Mouse (Mus musculus) midbrain, embryonic 16.5 days (tissue): ENCODE results near the gene 2010300C02Rik. TPM values are rescaled to one million over a fixed set of nuclear protein-coding genes. Genes with fewer than 3 reads are reported as not detected.
"Not testable (repeated sequence)": the region's sequence is repeated elsewhere in the genome, so short reads cannot be mapped to it uniquely, and the experiment has no call there.

Source experiments
- ATAC-seq: fragments of 200-750 bp; cut with Nextera tagmentation; 2 replicates; pipeline ENCODE4 v1.8.0; 2017; ENCODE audit warnings: moderate TSS enrichment
- H3K27ac ChIP-seq: fragments of 300-500 bp; sonication (generic); 2 replicates; pipeline ENCODE4 v1.5.1; 2014; ENCODE audit warnings: mild to moderate bottlenecking, low read length, mixed read lengths
- H3K27me3 ChIP-seq: fragments of 300-500 bp; sonication (generic); 2 replicates; pipeline ENCODE4 v1.6.1; 2014; ENCODE audit warnings: low read depth, low read length, mixed read lengths; ENCODE audit not compliant: control insufficient read depth, insufficient read depth
- H3K36me3 ChIP-seq: fragments of 300-500 bp; sonication (generic); 2 replicates; pipeline ENCODE4 v1.6.1; 2014; ENCODE audit warnings: mild to moderate bottlenecking, low read length, moderate library complexity, mixed read lengths; ENCODE audit not compliant: control insufficient read depth, insufficient read depth
- H3K4me1 ChIP-seq: fragments of 300-500 bp; sonication (generic); 2 replicates; pipeline ENCODE4 v1.6.1; 2014; ENCODE audit warnings: mild to moderate bottlenecking, low read length, mixed read lengths; ENCODE audit not compliant: control insufficient read depth, insufficient read depth
- H3K4me2 ChIP-seq: fragments of 300-500 bp; sonication (generic); 2 replicates; pipeline ENCODE4 v1.6.1; 2014; ENCODE audit warnings: mild to moderate bottlenecking, low read length, mixed read lengths
- H3K4me3 ChIP-seq: fragments of 300-500 bp; sonication (generic); 2 replicates; pipeline ENCODE4 v1.5.1; 2014; ENCODE audit warnings: low read depth, mild to moderate bottlenecking, low read length, moderate library complexity, mixed read lengths
- H3K9ac ChIP-seq: fragments of 300-500 bp; sonication (generic); 2 replicates; pipeline ENCODE4 v1.6.1; 2014; ENCODE audit warnings: low read depth, low read length, mixed read lengths
- H3K9me3 ChIP-seq: fragments of 300-500 bp; sonication (generic); replicated peaks from 2 replicates; pipeline ENCODE4 v1.6.1; 2014; ENCODE audit warnings: mild to moderate bottlenecking, low read length, mixed read lengths; ENCODE audit not compliant: control insufficient read depth, poor library complexity, severe bottlenecking
- WGBS: fragments of 180-500 bp; shearing (Covaris S2); extraction: QIAGEN DNeasy Blood & Tissue Kit; methylation state at CpG from one replicate; pipeline ENCODE4 v1.1.7; 2014; 5-methylcytosine and 5-hydroxymethylcytosine counted together
- polyA plus RNA-seq: library from polyadenylated mRNA; unstranded; fragments of >200 nt; fragmentation: Nextera tagmentation; extraction: Ambion mirVana; gene quantifications from 2 replicates; pipeline ENCODE4 v1.2.1, GENCODE M21; 2015

The 2010300C02Rik gene
- polyA plus RNA-seq, 1 experiment from 2014 or later, result 3.6 TPM

- H3K9ac ChIP-seq, result no peak overlapping the region
- no peak overlapping the region for H3K4me2 ChIP-seq
- no peak overlapping the region for H3K4me3 ChIP-seq
- no peak overlapping the region for H3K27ac ChIP-seq
- WGBS, result 90% methylated on average over 12 of the region's 12 CpGs
- H3K27me3 ChIP-seq, result no peaks in the 10 kb centered on the region
- no peaks in the 10 kb centered on the region for H3K4me1 ChIP-seq
- ATAC-seq, result no peak
- no peaks in the 10 kb centered on the region for H3K36me3 ChIP-seq
- H3K9me3 ChIP-seq, result no peaks in the 10 kb centered on the region
Measured at GRCm38 (mm10) chr1:37615290-37616040, 104.4 kb downstream of the 2010300C02Rik start.

DNA sequence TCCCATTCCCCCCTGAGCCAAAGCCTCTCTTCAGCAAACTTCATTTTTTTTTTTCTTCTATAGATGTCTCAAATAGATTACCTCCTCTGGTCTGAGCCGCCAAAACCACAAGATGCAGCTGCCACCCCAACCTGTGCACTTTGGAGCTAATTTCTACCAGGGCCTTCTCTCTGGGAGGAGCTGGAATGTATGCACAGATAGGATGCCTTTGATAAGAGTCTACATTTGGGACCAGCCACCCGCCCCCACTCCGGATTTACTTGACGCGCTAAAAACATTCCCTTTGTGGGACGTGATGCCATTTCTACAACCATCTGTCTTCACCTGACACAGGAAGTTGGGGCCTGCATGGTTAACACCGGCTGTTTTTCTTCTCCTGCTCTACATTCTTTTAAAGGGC lies 105.0 kb downstream of the 2010300C02Rik start:
- no peak for ATAC-seq
- Histone ChIP-seq H3K4me3 (no peak overlapping the region), H3K9ac (no peak overlapping the region), H3K9me3 (no peaks in the 10 kb centered on the region), H3K4me2 (no peak overlapping the region), H3K4me1 (no peaks in the 10 kb centered on the region), H3K27me3 (no peaks in the 10 kb centered on the region), H3K27ac (no peak overlapping the region), H3K36me3 (no peaks in the 10 kb centered on the region)
- 83% methylated on average over 7 of the region's 7 CpGs for WGBS

- Histone ChIP-seq H3K4me1 (no peaks in the 10 kb centered on the region), H3K4me2 (no peak overlapping the region), H3K9me3 (no peaks in the 10 kb centered on the region), H3K9ac (no peak overlapping the region), H3K27me3 (no peaks in the 10 kb centered on the region), H3K27ac (no peak overlapping the region), H3K36me3 (no peaks in the 10 kb centered on the region), H3K4me3 (no peak overlapping the region)
- 76% methylated on average over 15 of the region's 15 CpGs for WGBS
- ATAC-seq, result no peak
Measured at GRCm38 (mm10) chr1:37614130-37614529, 105.8 kb downstream of the 2010300C02Rik start.

DNA sequence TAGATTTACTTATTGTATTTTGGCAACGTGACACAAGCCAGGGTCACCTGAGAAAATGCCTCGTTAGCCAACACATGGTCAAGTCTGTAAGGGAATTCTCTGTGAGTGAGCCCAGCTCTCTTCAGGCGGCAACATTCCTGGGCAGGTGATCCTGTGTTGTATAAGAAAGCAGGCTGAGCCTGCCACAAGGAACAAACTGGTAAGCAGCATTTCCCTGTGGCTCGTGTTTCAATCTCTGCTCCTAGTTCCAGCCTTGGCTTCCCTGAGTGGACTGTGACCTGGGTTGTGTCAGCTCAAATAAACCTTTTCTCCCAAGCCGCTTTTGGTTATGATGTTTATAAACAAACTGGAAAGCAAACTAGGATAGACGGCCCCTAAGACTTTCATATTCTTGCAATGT lies 108.9 kb downstream of the 2010300C02Rik start:
- Histone ChIP-seq H3K36me3 (no peaks in the 10 kb centered on the region), H3K9ac (no peak overlapping the region), H3K27ac (no peak overlapping the region), H3K4me2 (no peak overlapping the region), H3K4me1 (no peaks in the 10 kb centered on the region), H3K9me3 (no peaks in the 10 kb centered on the region), H3K4me3 (no peak overlapping the region), H3K27me3 (no peaks in the 10 kb centered on the region)
- no peak for ATAC-seq
- 80% methylated on average over 6 of the region's 6 CpGs for WGBS

GRCm38 (mm10) chr1:37610242-37610641 lies 109.6 kb downstream of the 2010300C02Rik start:
- Histone ChIP-seq H3K27me3 (no peaks in the 10 kb centered on the region), H3K9me3 (no peaks in the 10 kb centered on the region), H3K4me3 (no peak overlapping the region), H3K27ac (no peak overlapping the region), H3K36me3 (no peaks in the 10 kb centered on the region), H3K4me2 (no peak overlapping the region), H3K9ac (no peak overlapping the region), H3K4me1 (no peaks in the 10 kb centered on the region)
- WGBS, result 72% methylated on average over 4 of the region's 4 CpGs
- no peak for ATAC-seq

DNA sequence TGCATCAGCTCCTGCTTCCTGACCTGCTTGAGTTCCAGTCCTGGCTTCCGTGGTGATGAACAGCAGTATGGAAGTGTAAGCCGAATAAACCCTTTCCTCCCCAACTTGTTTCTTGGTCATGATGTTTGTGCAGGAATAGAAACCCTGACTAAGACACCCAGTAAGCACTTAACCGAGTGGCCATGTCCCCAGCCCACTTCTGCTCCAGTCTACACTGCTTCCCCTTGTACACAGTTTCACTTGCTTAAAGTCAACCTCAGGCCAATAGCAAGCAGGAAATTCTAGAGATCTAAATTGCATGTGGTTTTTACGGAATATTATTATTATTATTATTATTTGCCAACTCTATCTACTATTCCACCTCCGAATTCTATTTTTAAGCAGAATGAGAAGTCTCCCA lies 114.2 kb downstream of the 2010300C02Rik start:
- H3K27ac ChIP-seq, H3K27me3 ChIP-seq, H3K9ac ChIP-seq, H3K9me3 ChIP-seq, H3K4me2 ChIP-seq, H3K36me3 ChIP-seq, H3K4me1 ChIP-seq, H3K4me3 ChIP-seq, ATAC-seq: not testable (repeated sequence)
- 91% methylated on average over 3 of the region's 5 CpGs for WGBS

DNA sequence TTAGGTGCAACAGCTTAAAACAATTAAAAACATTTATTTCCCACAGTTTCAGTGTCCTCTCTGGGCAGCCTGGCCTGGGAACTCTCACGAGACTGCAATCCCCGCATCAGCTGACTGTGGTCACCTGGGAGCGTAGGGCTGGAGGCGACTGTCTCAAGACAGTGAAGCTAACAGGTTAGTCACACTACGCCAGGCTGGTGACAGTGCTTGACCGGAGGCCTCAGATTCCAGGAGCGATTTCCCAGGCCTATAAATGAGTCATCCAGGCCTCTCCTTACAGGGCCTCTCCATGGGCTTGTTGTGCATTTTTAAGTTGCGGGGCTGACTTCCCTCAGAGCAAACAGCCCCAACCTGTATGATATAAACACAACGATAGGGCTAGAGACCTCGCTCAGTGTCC lies 116.7 kb downstream of the 2010300C02Rik start:
- WGBS, result 97% methylated on average over 10 of the region's 10 CpGs
- no peaks in the 10 kb centered on the region for H3K4me1 ChIP-seq

DNA sequence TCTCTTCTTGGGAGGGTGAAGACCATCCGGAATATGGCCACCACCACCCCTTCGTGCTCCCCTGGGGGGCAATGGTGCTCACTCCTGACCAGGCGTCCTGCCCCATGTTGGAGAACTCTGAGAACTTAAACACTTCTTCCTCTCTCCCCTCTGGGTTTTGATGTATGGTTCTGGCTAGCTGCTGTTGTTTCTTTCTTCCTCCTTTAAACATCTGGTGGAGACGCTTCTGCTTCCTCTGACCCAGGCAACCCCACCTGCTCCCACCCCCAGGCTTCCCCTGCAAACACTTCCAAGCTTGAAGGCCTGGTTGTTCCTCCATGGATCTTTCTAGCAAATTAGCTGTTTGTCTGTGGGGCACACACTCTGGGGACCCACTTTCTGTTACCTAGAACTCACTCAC lies 117.6 kb downstream of the 2010300C02Rik start:
- no peaks in the 10 kb centered on the region for H3K4me1 ChIP-seq
- ATAC-seq, result no peak
- H3K9me3 ChIP-seq, result no peaks in the 10 kb centered on the region
- H3K4me3 ChIP-seq, result no peak overlapping the region
- H3K4me2 ChIP-seq, result no peak overlapping the region
- no peaks in the 10 kb centered on the region for H3K27me3 ChIP-seq
- WGBS, result 92% methylated on average over 4 of the region's 4 CpGs
- no peaks in the 10 kb centered on the region for H3K36me3 ChIP-seq
- H3K27ac ChIP-seq, result no peak overlapping the region
- H3K9ac ChIP-seq, result no peak overlapping the region

More for the DNA sequence above, 116.7 kb downstream of the 2010300C02Rik start:
- no peak overlapping the region for H3K27ac ChIP-seq
- ATAC-seq, result no peak
- H3K9me3 ChIP-seq, result no peaks in the 10 kb centered on the region
- H3K36me3 ChIP-seq, result no peaks in the 10 kb centered on the region
- H3K4me3 ChIP-seq, result no peak overlapping the region
- H3K4me2 ChIP-seq, result no peak overlapping the region
- no peak overlapping the region for H3K9ac ChIP-seq
- no peaks in the 10 kb centered on the region for H3K27me3 ChIP-seq

DNA sequence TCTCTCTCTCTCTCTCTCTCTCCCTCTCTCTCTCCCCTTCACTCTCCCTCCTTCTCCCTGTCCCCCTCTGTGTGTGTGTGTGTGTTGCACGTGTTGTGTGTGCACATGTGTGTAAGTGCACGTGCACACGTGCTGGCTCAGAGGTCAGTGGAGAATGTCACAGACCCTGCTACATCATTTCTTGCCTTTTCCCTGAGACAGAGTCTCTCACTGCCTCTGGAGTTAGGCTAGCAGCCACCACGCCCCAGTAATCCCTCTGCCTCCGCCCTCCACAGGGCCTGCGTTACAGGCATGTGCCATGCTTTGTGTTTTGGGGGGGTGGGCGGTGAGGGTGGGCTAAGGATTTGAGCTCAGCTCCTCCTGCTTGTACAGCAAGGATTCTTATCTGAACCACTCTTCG lies 118.4 kb downstream of the 2010300C02Rik start:
- Histone ChIP-seq H3K9me3 (no peaks in the 10 kb centered on the region), H3K36me3 (no peaks in the 10 kb centered on the region), H3K4me1 (no peaks in the 10 kb centered on the region), H3K9ac (no peak overlapping the region), H3K27ac (no peak overlapping the region), H3K4me2 (no peak overlapping the region), H3K4me3 (no peak overlapping the region), H3K27me3 (no peaks in the 10 kb centered on the region)
- ATAC-seq, result no peak
- WGBS, result 77% methylated on average over 8 of the region's 8 CpGs
